Mouse (Mus musculus) layer of hippocampus, postnatal 14 days (tissue): ENCODE results near the gene Rtl8b. TPM values are rescaled to one million over a fixed set of nuclear protein-coding genes. Genes with fewer than 3 reads are reported as not detected.
A peak's percentile ranks its signal among the peaks of the same experiment; 100 is the strongest.
"Not testable (repeated sequence)": the region's sequence is repeated elsewhere in the genome, so short reads cannot be mapped to it uniquely, and the experiment has no call there.

ENCODE experiments used
- DNase-seq, 2 experiments: peaks; one replicate each; pipeline ENCODE4 v3.0.0; 2021 to 2022; ENCODE audit warnings: low spot score in 2 of 2, mixed read lengths in 1 of 2
- long read RNA-seq, 2 experiments: library from polyadenylated mRNA; stranded (forward); transcript quantifications; one replicate each; pipeline ENCODE4 v2.0.0; 2021
- total RNA-seq, 2 experiments: library from RNA; stranded (reverse); gene quantifications; 2 replicates each; pipeline ENCODE4 v1.2.3; 2021

Rtl8b gene
- 100 to 1,000 TPM; 184 to 221 TPM for total RNA-seq
- long read RNA-seq, experiment 1, transcript Rtl8b-201 (1 exons, 1,232 nt): major isoform, 89 of 89 reads
- long read RNA-seq, experiment 1, partial matches to known transcripts: 0 of 89 reads
- long read RNA-seq, experiment 1, other reads (novel, unspliced or antisense): 0 of 89 reads
- long read RNA-seq, experiment 2, transcript Rtl8b-201 (1 exons, 1,232 nt): major isoform, 229 of 229 reads
- long read RNA-seq, experiment 2, partial matches to known transcripts: 0 of 229 reads
- long read RNA-seq, experiment 2, other reads (novel, unspliced or antisense): 0 of 229 reads

- DNase-seq: peak; percentile 64 to 89
These were observed at the start of gene Rtl8b for GRCm38 (mm10) chrX:53670294-53670693. Gene Rtl8b, minus strand, starts transcription at chrX:53670408.

- peak in 1 of 2 experiments; percentile 29 for DNase-seq
These were observed 46.3 kb upstream of the Rtl8b start for GRCm38 (mm10) chrX:53716323-53717182.

GRCm38 (mm10) chrX:53715942-53716322, 45.7 kb upstream of the Rtl8b start:
- no peak for DNase-seq

- DNase-seq: no peak
These were observed 32.5 kb upstream of the Rtl8b start for GRCm38 (mm10) chrX:53702673-53703072.

GRCm38 (mm10) chrX:53699225-53699624, 29.0 kb upstream of the Rtl8b start:
- DNase-seq: no peak

- DNase-seq: no peak
These were observed 24.0 kb upstream of the Rtl8b start for GRCm38 (mm10) chrX:53694008-53694777.

- DNase-seq: no peak
These were observed 22.9 kb upstream of the Rtl8b start for GRCm38 (mm10) chrX:53693141-53693540.

- no peak for DNase-seq
These were observed 21.9 kb upstream of the Rtl8b start for GRCm38 (mm10) chrX:53692065-53692464.

GRCm38 (mm10) chrX:53684676-53685075, 14.5 kb upstream of the Rtl8b start:
- not testable (repeated sequence) for DNase-seq

- DNase-seq: not testable (repeated sequence)
These were observed 12.4 kb upstream of the Rtl8b start for GRCm38 (mm10) chrX:53682650-53683049.

GRCm38 (mm10) chrX:53676943-53677342, 6.7 kb upstream of the Rtl8b start:
- peak; percentile 61 to 76 for DNase-seq

GRCm38 (mm10) chrX:53670696-53671095, 488 bp upstream of the Rtl8b start:
- DNase-seq: not testable (repeated sequence)

GRCm38 (mm10) chrX:53669557-53670270, 494 bp downstream of the Rtl8b start:
- not testable (repeated sequence) for DNase-seq

- not testable (repeated sequence) for DNase-seq
These were observed 17.3 kb downstream of the Rtl8b start for GRCm38 (mm10) chrX:53652917-53653316.

- no peak for DNase-seq
These were observed 24.3 kb downstream of the Rtl8b start for GRCm38 (mm10) chrX:53645885-53646284.

- DNase-seq: peak; percentile 50 to 59
These were observed 26.9 kb downstream of the Rtl8b start, which contains the start of gene Rtl8a for GRCm38 (mm10) chrX:53642980-53643961. Gene Rtl8a, minus strand, starts transcription at chrX:53643682.

GRCm38 (mm10) chrX:53642604-53642979, 27.6 kb downstream of the Rtl8b start:
- DNase-seq: peak in 1 of 2 experiments; percentile 1

- not testable (repeated sequence) for DNase-seq
These were observed 32.1 kb downstream of the Rtl8b start for GRCm38 (mm10) chrX:53638107-53638506.
